Mouse (Mus musculus) CH12.LX (cell line): ENCODE measurements at regions not wholly inside any gene's neighbourhood (a gene's known extent, or its start where the extent isn't known, plus 50 kb on each side); places are given as distances from the start of the nearest gene placed in this dataset.
"Not testable (repeated sequence)": the region's sequence is repeated elsewhere in the genome, so short reads cannot be mapped to it uniquely, and the experiment has no call there.

Experiments
- CHD2 ChIP-seq: IDR thresholded peaks from 2 replicates; pipeline ENCODE4 v1.6.1; 2011; ENCODE audit warnings: low read length, improper control_type of control experiment
- CTCF ChIP-seq, 2 experiments: IDR thresholded peaks in 1 of 2; conservative IDR thresholded peaks in 1 of 2; 2 replicates each; pipeline ENCODE4 v1.5.1; 2011 to 2012; ENCODE audit warnings: low read depth in 2 of 2, low read length in 2 of 2, improper control_type of control experiment in 1 of 2, inconsistent platforms in 1 of 2, mild to moderate bottlenecking in 1 of 2, moderate library complexity in 1 of 2
- EP300 ChIP-seq: IDR thresholded peaks from 2 replicates; pipeline ENCODE4 v1.6.1; 2011; ENCODE audit warnings: low read length, improper control_type of control experiment
- JUN ChIP-seq: IDR thresholded peaks from 2 replicates; pipeline ENCODE4 v1.6.1; 2011; ENCODE audit warnings: low read depth, mild to moderate bottlenecking, low read length, improper control_type of control experiment, moderate library complexity; ENCODE audit not compliant: insufficient read depth
- USF1 ChIP-seq: IDR thresholded peaks from 2 replicates; pipeline ENCODE4 v1.6.1; 2014; ENCODE audit warnings: low read depth, mild to moderate bottlenecking, inconsistent platforms, low read length, improper control_type of control experiment
- ZMIZ1 ChIP-seq: IDR thresholded peaks from 2 replicates; pipeline ENCODE4 v1.6.1; 2012; ENCODE audit warnings: low read depth, mild to moderate bottlenecking, inconsistent platforms, low read length, improper control_type of control experiment

- not testable (repeated sequence) for TF ChIP-seq USF1; EP300; CTCF (conservative IDR thresholded peaks at IDR 0.05 in 1 of 2, IDR thresholded peaks at IDR 0.05 in 1 of 2; ENCODE audit: low read depth in 2 of 2, low read length in 2 of 2); ZMIZ1; CHD2; JUN
These were observed 77.7 kb downstream of the Nabp1 start for GRCm38 (mm10) chr1:51400541-51400940.
